12 mouse cellular contexts compared by ENCODE assay signal in the genomic region with DNA sequence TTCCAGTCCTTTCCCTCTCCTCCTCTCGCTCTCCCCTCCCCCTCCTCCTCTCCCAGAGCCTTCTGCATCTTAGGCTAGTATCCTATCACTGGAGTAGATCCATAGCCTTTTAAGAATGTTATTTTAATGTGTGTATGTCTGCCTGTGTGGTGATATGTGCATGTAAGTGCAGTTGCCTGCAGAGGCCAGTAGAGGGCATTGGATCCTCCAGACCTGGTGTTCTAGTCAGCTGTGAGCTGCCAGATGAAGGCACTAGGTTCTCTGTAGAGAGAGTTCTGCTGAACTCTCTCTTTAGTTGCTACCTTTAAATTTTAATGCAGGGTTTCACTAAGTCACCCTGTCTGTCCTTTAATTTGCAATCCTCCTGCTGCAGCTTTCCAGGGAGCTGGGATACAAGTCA.
A peak's percentile ranks its signal among the peaks of the same experiment; 100 is the strongest.
DNase-seq lines count a peak whose midpoint lies in the region; ATAC-seq and TF ChIP-seq lines count a peak whose summit lies in the region.
"Had no signal": no experiment of that assay in that cellular context is flagged by ENCODE, and none has a peak within 500 bp of the region (broad histone marks: within the 10 kb centered on the region; RNA-seq: fewer than 3 reads in every experiment).

No protein-coding gene starts in this region.

- H3K36me3 ChIP-seq in liver, adult 2 months (ENCODE audit: control insufficient read depth, insufficient read depth, low read length), result no peaks in the 10 kb centered on the region
- no peaks in the 10 kb centered on the region for H3K36me3 ChIP-seq in liver, embryonic 12.5 days
- no peaks in the 10 kb centered on the region for H3K36me3 ChIP-seq in CH12.LX (replicated peaks in 1 of 2; ENCODE audit: control insufficient read depth in 1 of 2, insufficient read depth in 1 of 2, low read length in 1 of 2)
- no peaks in the 10 kb centered on the region for H3K36me3 ChIP-seq in hindbrain, embryonic 10.5 days
- H3K36me3 ChIP-seq: heart, embryonic 13.5 days; limb, embryonic 10.5 days had no signal

- no peak for ATAC-seq in liver, embryonic 12.5 days

- in situ Hi-C loops in CH12.LX (cut with MboI; ENCODE audit: low pct_ligation_motif_present, low pct_unique_long_range_greater_than_20kb, low sequenced_read_pairs), result no loop called here

- H3K4me3 ChIP-seq in liver, adult 2 months (ENCODE audit: insufficient read depth, low read depth, low read length), result no peak overlapping the region
- H3K4me3 ChIP-seq in liver, embryonic 12.5 days, result no peak overlapping the region
- H3K4me3 ChIP-seq in CH12.LX (replicated peaks in 1 of 3; ENCODE audit: low read depth in 2 of 3, low read length in 2 of 3, poor library complexity in 1 of 3), result no peak overlapping the region
- no peak overlapping the region for H3K4me3 ChIP-seq in hindbrain, embryonic 10.5 days
- H3K4me3 ChIP-seq: heart, embryonic 13.5 days; limb, embryonic 10.5 days had no signal

- peak; percentile 43; the same call in 1 of the 2 replicates for TF ChIP-seq CTCF in liver, adult 2 months (IDR thresholded peaks at IDR 0.05; ENCODE audit: low read depth, low read length)
- peak; percentile 13 to 45; a peak in 3 of 4 replicates for TF ChIP-seq CTCF in CH12.LX (conservative IDR thresholded peaks at IDR 0.05 in 1 of 2, IDR thresholded peaks at IDR 0.05 in 1 of 2; ENCODE audit: low read depth in 2 of 2, low read length in 2 of 2)
- TF ChIP-seq CTCF in brain, embryonic 14.5 days (IDR thresholded peaks at IDR 0.05; ENCODE audit: borderline replicate concordance, extremely low read depth, insufficient read depth, insufficient read length), result peak; percentile 34; the same call in 1 of the 2 replicates

- H3K9me3 ChIP-seq in liver, embryonic 12.5 days (replicated peaks), result no peaks in the 10 kb centered on the region; the same call in 1 of the 2 replicates
- H3K9me3 ChIP-seq in CH12.LX (replicated peaks; ENCODE audit: low read length), result peaks cover 33% of the 10 kb centered on the region
- H3K9me3 ChIP-seq in hindbrain, embryonic 10.5 days, result no peaks in the 10 kb centered on the region
- H3K9me3 ChIP-seq: limb, embryonic 10.5 days had no signal

- H3K79me2 ChIP-seq in liver, adult 2 months (ENCODE audit: control insufficient read depth, insufficient read depth, low read length), result no peaks in the 10 kb centered on the region
- H3K79me2 ChIP-seq in CH12.LX (replicated peaks; ENCODE audit: control insufficient read depth, extremely low read depth, insufficient read depth, poor library complexity, severe bottlenecking), result no peaks in the 10 kb centered on the region

- TF ChIP-seq POLR2A in liver, adult 2 months (IDR thresholded peaks at IDR 0.05; ENCODE audit: extremely low read depth, insufficient read depth, low read length), result no peak
- TF ChIP-seq POLR2A in CH12.LX (IDR thresholded peaks at IDR 0.05; ENCODE audit: low read depth, low read length), result no peak
- no peak for TF ChIP-seq POLR2A in brain, embryonic 14.5 days (IDR thresholded peaks at IDR 0.05; ENCODE audit: borderline replicate concordance, extremely low read depth, insufficient read depth, insufficient read length, poor library complexity, severe bottlenecking)

- dilution Hi-C loops in CH12.LX (cut with MboI; ENCODE audit: extremely low pct_ligation_motif_present, extremely low pct_unique_long_range_greater_than_20kb, low sequenced_read_pairs), result no loop called here

- WGBS in liver, adult 2 months, result 91% methylated on average over 1 of the region's 1 CpGs
- 91% methylated on average over 1 of the region's 1 CpGs for WGBS in liver, embryonic 12.5 days (ENCODE audit: insufficient replicate concordance)
- WGBS in hindbrain, embryonic 10.5 days, result 85% methylated on average over 1 of the region's 1 CpGs

- TF ChIP-seq RAD21 in CH12.LX (IDR thresholded peaks at IDR 0.05; ENCODE audit: low read depth, low read length), result peak; percentile 35

- H3K4me1 ChIP-seq in liver, adult 2 months (ENCODE audit: control insufficient read depth, insufficient read depth, low read length), result peaks cover 12% of the 10 kb centered on the region
- no peaks in the 10 kb centered on the region for H3K4me1 ChIP-seq in liver, embryonic 12.5 days
- peaks cover 14 to 60% of the 10 kb centered on the region in 2 experiments for H3K4me1 ChIP-seq in CH12.LX (ENCODE audit: control insufficient read depth in 1 of 2, insufficient read depth in 2 of 2)
- H3K4me1 ChIP-seq in hindbrain, embryonic 10.5 days (replicated peaks), result no peaks in the 10 kb centered on the region
- H3K4me1 ChIP-seq: limb, embryonic 10.5 days had no signal

- no peak overlapping the region for H3K4me2 ChIP-seq in liver, embryonic 12.5 days
- H3K4me2 ChIP-seq in CH12.LX (ENCODE audit: insufficient read depth, low read depth, poor library complexity, severe bottlenecking), result no peak overlapping the region
- H3K4me2 ChIP-seq: heart, embryonic 13.5 days had no signal

- no peak overlapping the region for H3K27ac ChIP-seq in liver, adult 2 months (replicated peaks; ENCODE audit: insufficient read depth, low read depth, low read length)
- H3K27ac ChIP-seq in liver, embryonic 12.5 days, result no peak overlapping the region
- H3K27ac ChIP-seq in CH12.LX (ENCODE audit: insufficient read depth, low read depth), result no peak overlapping the region
- H3K27ac ChIP-seq in hindbrain, embryonic 10.5 days, result no peak overlapping the region
- H3K27ac ChIP-seq: heart, embryonic 13.5 days; limb, embryonic 10.5 days had no signal

- no peak for DNase-seq in liver, adult 2 months (ENCODE audit: extremely low read depth, low read depth, low spot score)
- DNase-seq in 3T3-L1 (ENCODE audit: low read depth, low spot score) (peak; percentile 59), CH12.LX (ENCODE audit: extremely low read depth) (no peak)
- no peak for DNase-seq in brain, embryonic 14.5 days (ENCODE audit: low read depth)
- no peak for DNase-seq in frontal cortex, postnatal 36 days (ENCODE audit: low spot score in 2 of 2)
- DNase-seq in hindbrain, embryonic 10.5 days (ENCODE audit: low spot score), result no peak
- DNase-seq in right cerebral cortex, postnatal 36 days (ENCODE audit: low spot score in 2 of 2), result no peak
- DNase-seq: cerebellum, adult 9-11 months; right cerebral cortex, postnatal 25 days had no signal

- TF ChIP-seq EP300 in CH12.LX (IDR thresholded peaks at IDR 0.05; ENCODE audit: low read length), result no peak

- no peak overlapping the region for H3K9ac ChIP-seq in liver, adult 2 months (ENCODE audit: low read depth, low read length)
- no peak overlapping the region for H3K9ac ChIP-seq in liver, embryonic 12.5 days
- H3K9ac ChIP-seq in CH12.LX (ENCODE audit: insufficient read depth, low read depth), result no peak overlapping the region
- H3K9ac ChIP-seq: heart, embryonic 13.5 days had no signal

- no peaks in the 10 kb centered on the region for H3K27me3 ChIP-seq in liver, adult 2 months (ENCODE audit: control insufficient read depth, insufficient read depth, low read length)
- H3K27me3 ChIP-seq in liver, embryonic 12.5 days (replicated peaks), result no peaks in the 10 kb centered on the region
- no peaks in the 10 kb centered on the region for H3K27me3 ChIP-seq in CH12.LX (replicated peaks)
- no peaks in the 10 kb centered on the region for H3K27me3 ChIP-seq in hindbrain, embryonic 10.5 days (ENCODE audit: insufficient read depth, poor library complexity, severe bottlenecking)
- H3K27me3 ChIP-seq: heart, embryonic 13.5 days had no signal

TF ChIP-seq in CH12.LX, 34 proteins besides CTCF, POLR2A, EP300 and RAD21:
- TF ChIP-seq SMC3 (IDR thresholded peaks at IDR 0.05; ENCODE audit: low read depth, low read length) (peak; percentile 49), USF1 (IDR thresholded peaks at IDR 0.05; ENCODE audit: low read depth, low read length) (no peak), TCF12 (IDR thresholded peaks at IDR 0.05; ENCODE audit: low read depth, low read length) (no peak)
